Mouse (Mus musculus): ENCODE results near the gene Rptor.

The Rptor gene

DNA sequence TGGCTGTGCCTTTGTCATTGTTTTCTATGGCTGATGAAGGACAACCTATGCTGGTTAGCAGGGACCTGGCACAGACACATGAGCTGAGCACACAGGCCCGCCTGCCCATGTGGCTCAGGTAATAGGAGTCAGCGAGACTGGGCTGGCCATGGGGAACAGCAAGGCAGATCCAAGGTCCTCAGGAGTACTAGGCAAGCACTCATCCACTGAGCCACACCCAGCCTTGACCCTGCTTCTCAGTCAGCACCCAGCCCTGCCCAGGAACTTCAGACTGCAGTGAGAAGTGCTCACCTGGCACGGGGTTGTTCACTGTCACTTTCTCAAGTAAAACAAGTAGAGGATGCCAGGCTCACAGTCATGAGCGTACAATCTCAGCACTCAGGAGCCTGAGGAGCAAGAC, 270.9 kb downstream of the Rptor start:
- no peak for DNase-seq

DNA sequence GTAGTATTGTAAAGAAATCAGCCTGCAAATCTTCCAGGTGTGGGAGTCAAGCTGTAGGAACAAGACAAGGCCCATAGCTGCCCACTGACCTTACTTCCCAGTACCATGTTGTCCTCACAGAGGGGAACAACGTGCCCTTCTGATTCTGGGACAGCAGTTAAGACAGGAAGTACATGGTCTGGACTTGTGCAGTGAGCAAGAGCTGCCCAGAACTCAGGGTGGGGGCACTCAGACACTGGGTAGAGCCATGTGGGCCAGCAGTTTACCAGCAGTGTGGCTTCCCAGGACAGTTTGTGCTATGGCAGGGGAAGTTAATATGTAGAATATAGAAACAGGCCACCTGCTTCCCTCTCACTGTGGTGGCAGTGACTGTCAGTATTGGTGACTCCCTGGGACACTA, 272.1 kb downstream of the Rptor start:
- DNase-seq = no peak

DNA sequence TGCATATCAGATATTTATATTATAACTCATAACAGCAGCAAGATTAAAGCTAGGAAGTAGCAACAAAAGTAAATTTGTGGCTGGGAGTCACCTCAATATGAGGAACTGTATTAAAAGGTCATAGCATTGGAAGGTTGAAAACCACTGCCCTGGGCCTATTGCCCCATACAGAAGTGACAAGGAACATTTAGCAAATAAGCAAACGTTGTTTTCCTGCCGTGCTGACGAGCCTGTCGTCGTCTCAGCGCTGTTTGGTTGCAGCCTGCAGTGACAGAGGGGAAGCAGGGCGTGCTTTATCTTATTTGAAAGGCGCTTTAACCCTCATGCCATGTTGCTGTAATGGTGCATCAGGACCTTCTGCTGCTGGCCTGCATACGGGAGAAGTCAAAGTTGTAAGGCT, 273.0 kb downstream of the Rptor start:
- DNase-seq = peak in 1 of 2 experiments; percentile 19

DNA sequence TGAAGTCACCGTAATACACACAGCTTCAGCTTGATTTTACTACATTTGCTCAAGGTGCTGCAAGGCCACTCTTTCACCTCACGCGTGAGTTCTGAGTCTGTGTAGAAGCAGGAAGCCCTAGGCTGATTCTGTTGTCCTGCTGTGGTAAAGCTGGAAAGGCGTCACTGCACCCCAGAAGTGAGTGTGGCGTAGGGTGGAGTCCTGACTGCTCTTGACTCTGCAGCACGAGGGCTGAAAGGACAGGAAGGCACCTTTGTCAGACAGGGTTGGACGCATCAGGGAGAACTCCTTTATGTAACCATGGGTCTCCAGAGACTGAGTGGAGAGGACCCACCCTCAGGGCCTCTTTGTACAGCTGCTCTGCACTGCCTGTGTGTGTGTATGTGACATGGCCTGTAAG, 274.4 kb downstream of the Rptor start:
- DNase-seq = no peak

- DNase-seq = no peak
Measured at GRCm38 (mm10) chr11:119879573-119879972, 276.9 kb downstream of the Rptor start.

- DNase-seq = no peak
Measured at GRCm38 (mm10) chr11:119883646-119884045, 280.9 kb downstream of the Rptor start.

DNA sequence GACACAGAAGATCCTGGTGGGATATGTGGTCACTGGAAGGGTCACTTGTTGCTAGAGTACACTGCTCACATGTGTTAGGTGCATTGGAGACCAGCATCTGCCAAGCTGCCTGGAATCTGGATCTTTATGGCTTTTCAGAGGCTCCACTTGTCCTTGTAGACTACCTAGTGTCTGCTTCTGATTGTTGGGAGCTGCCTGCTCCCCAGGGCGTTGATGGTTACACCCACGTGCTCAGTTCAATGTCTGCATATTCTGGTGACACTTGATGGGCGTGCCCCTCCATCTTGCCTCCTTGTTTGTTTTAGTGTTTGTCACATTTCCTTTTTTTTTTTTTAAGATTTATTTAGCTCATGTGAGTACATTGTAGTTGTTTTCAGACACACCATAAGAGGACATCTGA, 287.3 kb downstream of the Rptor start:
- DNase-seq = no peak

DNA sequence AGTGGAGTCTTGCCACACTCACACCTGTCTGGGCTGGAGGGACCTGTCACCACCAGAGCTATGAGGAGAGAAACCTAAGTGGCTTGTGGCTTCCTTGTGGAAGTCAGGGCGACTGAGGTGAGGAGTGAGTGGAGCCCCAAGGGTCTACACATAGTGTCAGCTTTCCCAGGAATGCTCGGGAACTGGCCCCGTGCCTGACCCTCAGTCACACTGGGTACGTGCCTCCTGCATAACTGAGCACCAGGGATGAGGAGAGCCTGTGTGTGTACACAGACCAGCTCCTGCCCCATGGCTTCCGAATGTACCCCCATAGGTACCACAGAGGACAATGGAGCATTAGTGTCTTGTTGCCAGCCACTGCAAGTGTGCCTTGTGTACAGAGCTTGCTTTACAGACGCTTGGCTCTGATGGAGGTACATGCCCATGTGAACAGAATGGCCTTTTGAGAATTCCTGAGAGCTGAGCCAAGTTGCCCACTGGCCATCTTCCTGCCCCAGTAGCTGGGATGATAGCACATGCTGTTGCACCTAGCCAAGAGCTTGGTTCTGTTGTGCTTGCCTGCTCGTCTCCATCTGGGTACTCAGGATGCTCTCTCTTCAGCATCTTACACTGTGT, 289.0 kb downstream of the Rptor start:
- no peak for DNase-seq

- DNase-seq = no peak
Measured at GRCm38 (mm10) chr11:119893667-119894236, 291.0 kb downstream of the Rptor start.

DNA sequence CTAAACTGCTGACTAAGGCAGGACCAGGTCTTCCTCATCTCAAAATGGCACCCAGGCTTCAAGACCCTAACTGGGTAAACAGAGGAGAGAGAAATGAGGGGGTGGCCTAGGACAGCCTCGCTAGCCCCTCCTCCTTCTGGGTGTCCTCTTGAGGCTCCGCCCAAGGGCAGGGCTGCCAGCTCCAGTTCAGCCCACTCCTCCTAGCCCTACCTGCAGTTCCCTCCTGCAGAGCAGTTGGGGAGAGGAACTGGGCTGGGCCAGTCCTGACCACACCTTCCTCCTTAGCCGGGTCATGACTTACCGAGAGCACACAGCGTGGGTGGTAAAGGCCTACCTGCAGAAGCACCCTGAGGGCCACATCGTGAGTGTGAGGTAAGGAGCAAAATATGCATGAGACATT, 291.9 kb downstream of the Rptor start:
- peak in 1 of 2 experiments; percentile 45 for DNase-seq

- no peak for DNase-seq
Measured at GRCm38 (mm10) chr11:119897041-119897440, 294.3 kb downstream of the Rptor start.

- DNase-seq = no peak
Measured at GRCm38 (mm10) chr11:119898976-119899375, 296.3 kb downstream of the Rptor start.

DNA sequence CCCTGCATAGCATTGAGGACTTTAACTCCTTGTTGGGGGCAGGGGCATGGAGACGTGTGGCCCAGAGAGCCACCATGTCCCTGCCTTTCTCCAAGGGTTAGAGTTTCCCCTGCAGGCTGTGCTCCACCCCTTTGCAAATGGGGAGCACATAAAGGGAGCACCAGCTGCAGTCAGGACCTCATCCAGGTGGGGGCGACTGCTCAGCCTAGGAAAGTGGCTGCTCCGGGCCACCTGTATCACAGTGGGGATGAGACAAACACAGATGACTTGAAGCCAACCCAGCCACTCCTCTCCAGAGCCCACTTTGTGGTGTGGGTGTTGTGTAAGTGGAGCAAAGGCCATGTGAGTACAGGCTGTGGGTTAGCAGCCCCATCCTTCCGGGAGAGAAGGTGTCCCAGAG, 298.5 kb downstream of the Rptor start:
- DNase-seq = no peak

GRCm38 (mm10) chr11:119902891-119903290, 300.2 kb downstream of the Rptor start:
- no peak for DNase-seq

DNA sequence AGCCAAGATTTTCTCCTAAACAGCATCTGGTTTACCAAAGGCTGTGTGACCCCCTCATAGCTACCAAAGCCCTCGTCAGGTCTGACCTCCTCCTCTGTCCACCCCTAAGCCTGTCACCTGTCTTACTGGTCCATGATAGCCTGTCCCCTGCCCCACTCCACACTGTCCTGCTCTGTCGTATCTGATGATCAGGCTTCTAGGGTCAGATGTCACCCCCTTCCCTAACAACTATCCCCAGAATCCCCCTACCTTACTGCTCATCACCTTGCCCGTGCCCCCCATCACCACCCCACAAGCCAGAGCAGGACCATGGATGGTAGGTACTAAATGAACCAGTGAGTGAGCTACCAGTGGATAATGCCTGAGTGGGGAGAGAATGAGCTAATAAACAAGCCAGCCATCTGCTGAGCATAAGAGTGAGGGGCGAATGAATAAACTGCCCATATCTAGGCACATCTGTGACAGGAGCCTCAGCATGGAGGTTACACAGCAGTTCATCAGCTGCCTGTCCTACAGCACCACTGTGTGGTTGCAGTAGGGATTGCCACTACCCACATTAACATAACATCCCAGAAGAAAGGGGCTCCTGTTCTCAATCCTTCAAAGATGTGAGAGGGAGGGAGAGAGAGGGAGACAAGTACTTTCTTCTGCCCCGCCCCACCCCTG, 302.0 kb downstream of the Rptor start:
- DNase-seq = peak in 1 of 2 experiments; percentile 77

DNA sequence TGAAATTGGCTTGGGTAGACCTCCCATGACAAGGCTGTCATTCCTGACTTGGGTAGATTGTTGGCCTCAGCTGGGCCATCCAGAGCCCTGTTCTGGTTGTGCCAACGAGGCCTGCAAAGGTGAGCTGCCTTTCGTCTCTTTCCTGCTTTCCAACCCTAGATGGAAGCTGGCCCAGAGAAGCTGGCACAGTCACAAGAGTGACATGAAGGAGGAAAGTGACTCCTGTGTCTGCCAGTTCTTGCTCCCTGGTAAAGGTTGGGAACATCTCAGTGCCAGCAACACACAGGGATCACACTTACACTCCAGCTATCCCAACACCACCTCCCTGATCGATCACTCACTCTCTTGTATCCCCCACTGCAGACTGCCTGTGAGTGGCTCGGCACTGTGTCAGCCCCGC, 303.1 kb downstream of the Rptor start:
- no peak for DNase-seq

DNA sequence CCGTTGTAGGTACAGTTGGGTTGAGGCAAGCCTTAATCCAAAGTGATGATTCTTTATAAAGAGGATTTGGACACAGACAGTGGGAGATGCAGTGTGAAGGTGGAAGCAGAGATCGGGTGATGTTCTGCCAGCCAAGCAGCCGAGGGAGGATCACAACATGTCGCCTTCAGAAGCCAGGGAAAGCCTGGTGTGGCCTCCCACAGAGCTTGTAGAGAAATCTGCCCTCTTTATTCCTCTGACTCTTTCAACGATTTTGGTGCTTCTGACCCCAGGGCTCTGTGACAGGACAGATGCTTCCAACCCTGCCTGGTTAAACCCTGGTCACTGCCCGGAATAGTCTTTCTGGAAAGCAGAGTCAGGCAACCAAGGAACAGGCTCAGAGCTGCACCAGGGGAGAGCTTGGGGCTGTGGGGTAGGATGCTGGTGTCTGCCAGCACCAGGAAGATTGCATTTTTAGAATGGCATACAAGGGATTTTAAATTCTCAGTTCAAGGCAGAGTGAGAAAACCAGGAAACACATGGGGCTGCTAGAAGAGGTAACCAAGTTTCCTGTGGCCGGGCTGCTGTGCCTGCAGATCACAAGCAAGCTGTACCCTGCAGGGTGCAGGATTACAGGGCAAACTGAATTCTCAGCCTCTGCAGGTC, 304.4 kb downstream of the Rptor start:
- no peak for DNase-seq

- no peak for DNase-seq
Measured at GRCm38 (mm10) chr11:119907711-119908110, 305.0 kb downstream of the Rptor start.

DNA sequence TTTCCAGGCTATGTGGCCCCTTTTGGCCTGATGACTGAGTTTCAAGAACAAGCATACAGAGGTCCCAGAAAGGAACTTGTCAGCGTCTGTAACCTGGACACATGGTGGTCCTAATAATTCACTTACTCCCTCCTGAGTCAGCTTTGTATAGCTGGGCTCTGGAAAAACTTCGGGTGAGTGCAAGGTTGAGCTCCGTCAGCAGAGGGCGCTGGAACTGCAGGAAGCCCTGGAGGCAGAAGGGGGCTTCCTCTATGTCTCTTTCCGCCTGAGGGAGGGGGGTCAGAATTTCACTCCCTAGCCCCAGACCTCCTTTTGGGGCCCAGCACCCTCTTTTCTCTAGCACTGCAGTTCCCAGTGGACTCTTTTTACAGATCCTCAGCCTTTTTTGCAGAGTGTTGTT, 306.7 kb downstream of the Rptor start:
- peak; percentile 70 to 83 for DNase-seq

DNA sequence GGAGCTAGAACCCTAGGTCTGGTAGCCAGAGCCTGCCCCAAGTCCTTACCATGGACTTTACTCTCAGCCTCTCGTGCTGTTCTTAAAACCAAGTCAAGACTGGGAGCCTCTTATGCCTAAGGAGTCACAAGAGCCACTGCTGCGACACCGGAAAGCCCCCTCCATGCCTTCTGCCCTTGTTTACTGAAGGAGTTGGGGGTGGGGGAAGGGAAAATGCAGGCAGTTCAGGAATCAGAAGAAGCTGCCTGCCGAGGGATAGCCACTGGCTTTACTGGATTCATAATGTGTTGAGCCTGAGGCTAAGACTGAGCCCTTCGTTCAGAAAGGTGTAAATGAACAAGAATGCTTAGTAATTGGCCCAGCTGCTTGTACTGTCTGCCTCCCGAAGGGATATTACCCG, 310.1 kb downstream of the Rptor start:
- peak in 1 of 2 experiments; percentile 42 for DNase-seq

DNA sequence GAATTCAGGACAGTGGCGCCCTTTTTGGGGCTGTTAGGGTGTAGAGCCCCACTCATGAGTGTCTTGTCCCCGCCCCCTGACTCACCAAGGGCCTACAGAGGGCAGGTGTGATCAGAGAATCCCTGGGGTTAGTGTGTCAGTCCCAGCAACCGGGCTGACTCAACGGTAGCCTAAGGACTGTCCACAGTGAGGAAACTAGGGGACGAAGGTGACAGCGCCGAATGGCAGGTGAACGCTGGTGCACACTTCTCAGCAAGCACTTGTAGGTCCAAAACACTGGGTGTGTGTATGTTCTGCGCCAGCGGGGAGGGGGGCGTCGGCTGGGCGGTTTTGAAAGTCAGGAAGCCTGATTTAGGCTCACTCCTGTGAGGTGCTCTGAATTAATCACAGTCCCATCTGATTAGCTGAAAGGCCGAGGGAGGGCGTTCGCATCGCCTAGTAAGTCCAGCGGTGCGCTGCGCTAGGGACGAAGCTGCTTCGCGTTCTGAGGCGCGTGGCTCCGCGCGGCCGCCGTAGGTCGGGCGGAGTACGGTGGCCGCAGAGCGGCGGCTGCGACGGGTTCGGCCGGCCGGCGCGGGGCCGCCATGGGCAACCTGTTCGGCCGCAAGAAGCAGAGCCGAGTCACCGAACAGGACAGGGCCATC, 310.7 kb downstream of the Rptor start, which contains the start of gene Chmp6:
TSS of gene Chmp6 (plus strand) at position 151 of the 644 bp plus-strand sequence.
- peak; percentile 93 to 95 for DNase-seq

GRCm38 (mm10) chr11:119913935-119914314, 311.2 kb downstream of the Rptor start:
- no peak for DNase-seq

DNA sequence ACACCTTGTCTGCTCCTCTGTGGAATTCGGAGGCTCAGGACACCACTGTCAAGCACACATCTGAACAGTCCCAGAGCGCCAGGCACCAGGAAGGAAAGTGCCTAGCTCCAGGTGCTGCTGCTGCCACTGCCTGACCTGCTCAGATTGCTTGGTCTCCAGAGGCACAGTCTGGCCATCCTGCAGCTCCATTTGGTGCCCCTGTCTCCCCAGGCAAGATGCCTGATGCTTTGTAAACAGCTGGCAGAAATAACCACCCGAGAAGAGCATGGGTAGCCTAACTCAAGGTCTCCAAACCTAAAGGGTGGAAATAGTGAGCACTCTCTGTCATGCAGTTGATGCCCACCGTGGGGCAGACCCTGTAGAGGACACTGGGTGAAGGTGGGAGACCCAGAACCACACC, 311.7 kb downstream of the Rptor start:
- no peak for DNase-seq
